Mouse (Mus musculus) erythroblast, embryonic 14.5 days (primary cell): Measurements from ENCODE around the gene Rcan3. TPM values are rescaled to one million over a fixed set of nuclear protein-coding genes. Genes with fewer than 3 reads are reported as not detected.
A peak's percentile ranks its signal among the peaks of the same experiment; 100 is the strongest.

Source experiments
- H3K27me3 ChIP-seq: 2 replicates; pipeline ENCODE4 v1.6.1; 2012; ENCODE audit warnings: inconsistent platforms; ENCODE audit not compliant: control insufficient read depth
- H3K36me3 ChIP-seq: 2 replicates; pipeline ENCODE4 v1.6.1; 2012; ENCODE audit warnings: mild to moderate bottlenecking, inconsistent platforms; ENCODE audit not compliant: control insufficient read depth
- H3K4me1 ChIP-seq: 2 replicates; pipeline ENCODE4 v1.6.1; 2012; ENCODE audit warnings: inconsistent platforms; ENCODE audit not compliant: control insufficient read depth
- H3K4me3 ChIP-seq: replicated peaks from 2 replicates; pipeline ENCODE3; 2012; ENCODE audit warnings: moderate library complexity, mild to moderate bottlenecking, inconsistent platforms
- H3K9me3 ChIP-seq: 2 replicates; pipeline ENCODE4 v1.6.1; 2012; ENCODE audit warnings: low read length, inconsistent platforms, mixed read lengths; ENCODE audit not compliant: control insufficient read depth
- GATA1 ChIP-seq: IDR thresholded peaks from 2 replicates; pipeline ENCODE4 v1.6.1; 2012; ENCODE audit warnings: low read length, inconsistent platforms, mixed read lengths
- TAL1 ChIP-seq: IDR thresholded peaks from 3 replicates; pipeline ENCODE4 v1.6.1; 2012; ENCODE audit warnings: low read length, inconsistent platforms, mixed read lengths
- polyA plus RNA-seq: library from polyadenylated mRNA; stranded (reverse); fragments of >175 nt; gene quantifications from 2 replicates; pipeline ENCODE4 v1.2.3, GENCODE M21; 2012

The Rcan3 gene
- polyA plus RNA-seq: 0.58 and 1.2 TPM in 2 replicates

DNA sequence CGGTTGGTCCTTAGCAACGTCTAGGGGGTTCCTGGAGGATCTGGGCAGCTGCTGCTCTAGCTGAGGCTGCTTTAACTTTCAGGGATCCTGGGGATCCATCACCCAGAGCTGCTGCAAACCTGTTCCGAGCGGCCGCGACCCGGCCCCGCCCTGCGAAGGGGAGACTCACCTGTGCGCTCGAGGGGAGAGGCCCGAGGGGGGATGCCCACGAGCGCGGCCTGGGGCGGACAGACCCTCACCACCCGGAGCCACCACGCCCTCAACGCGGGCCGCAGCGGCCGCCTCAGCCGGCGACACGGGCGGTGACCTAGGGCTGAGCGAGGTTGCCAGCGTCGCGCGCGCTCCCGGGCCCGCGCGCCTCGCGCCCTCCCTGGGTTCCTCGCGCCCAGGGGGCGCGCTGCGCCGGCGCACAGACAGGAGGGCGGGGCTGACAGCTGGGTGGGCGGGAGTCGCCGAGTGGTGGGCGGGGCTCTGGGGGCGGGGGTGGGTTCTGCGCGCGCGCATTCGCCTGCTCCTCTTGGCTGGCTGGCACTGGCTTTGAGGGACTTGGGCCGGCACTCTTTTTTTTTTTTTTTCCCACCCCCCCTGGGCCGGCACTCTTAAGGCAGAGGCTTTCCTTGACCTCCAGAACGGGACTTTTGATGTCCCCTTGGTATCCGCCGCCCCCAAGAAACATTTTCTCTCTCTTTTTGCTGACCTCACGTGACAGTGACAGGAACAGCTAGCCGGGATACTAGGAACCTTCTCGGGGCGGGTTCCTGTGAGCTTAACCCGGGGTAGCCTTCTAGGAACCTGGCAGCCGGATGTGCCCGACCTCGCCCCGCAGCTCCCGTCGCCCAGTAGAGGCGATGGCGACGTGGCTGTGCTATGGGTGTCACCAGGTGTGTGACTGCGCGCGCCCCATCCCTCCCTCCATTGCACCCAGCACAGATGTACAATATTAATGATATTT, at the start of gene Rcan3:
Gene Rcan3 (minus strand): TSS at position 411 of the 952 bp plus-strand sequence.
- Histone ChIP-seq H3K4me1 (peaks cover 70% of the 10 kb centered on the region), H3K36me3 (no peaks in the 10 kb centered on the region), H3K9me3 (no peaks in the 10 kb centered on the region), H3K27me3 (no peaks in the 10 kb centered on the region), H3K4me3 (peak within 1 kb of the TSS; percentile 76)
- TF ChIP-seq TAL1: no peak
- TF ChIP-seq GATA1: no peak

DNA sequence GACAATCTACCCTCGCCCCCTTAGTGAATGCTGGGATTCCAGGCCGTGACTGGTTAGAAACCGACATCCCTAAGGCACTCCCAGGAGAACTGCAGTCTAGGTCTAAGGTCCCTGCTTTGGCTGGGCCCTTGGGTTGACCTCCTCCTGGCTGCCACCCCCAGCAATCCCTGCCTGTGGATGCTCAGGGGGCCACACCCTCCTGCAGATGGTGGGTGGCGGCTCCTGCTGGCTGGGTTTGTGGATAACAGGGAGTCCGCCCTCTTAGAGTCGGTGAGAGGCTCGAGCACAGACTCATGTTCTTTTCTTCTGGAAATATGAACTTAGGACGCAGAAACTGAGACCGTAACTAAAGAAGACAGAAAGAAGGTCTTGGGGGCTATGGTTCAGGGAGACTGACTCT, 46.7 kb upstream of the Rcan3 start:
- Histone ChIP-seq H3K4me1 (peaks cover 19% of the 10 kb centered on the region), H3K9me3 (no peaks in the 10 kb centered on the region), H3K27me3 (no peaks in the 10 kb centered on the region), H3K4me3 (no peak overlapping the region), H3K36me3 (peaks cover 43% of the 10 kb centered on the region)
- TF ChIP-seq GATA1 (no peak), TAL1 (no peak)

DNA sequence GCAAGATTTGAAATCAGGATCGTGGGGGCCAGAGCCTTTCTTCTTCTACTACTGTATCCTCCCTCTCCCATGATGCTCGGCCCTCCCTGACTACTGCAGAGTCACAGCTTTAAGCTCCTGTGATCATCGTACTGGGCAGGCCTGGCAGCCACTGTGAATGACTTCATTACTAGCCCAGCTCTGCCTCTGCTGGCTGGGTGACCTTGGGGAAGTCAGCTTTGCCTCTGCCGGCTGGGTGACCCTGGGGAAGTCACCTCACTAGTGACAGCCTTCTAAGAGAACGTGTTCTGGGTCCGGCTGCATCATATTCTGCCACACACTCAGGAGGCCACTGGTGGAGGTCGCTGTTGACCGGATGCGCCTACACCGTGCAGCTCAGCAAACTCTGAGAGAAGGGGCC, 44.2 kb upstream of the Rcan3 start:
- Histone ChIP-seq H3K4me3 (no peak overlapping the region), H3K27me3 (no peaks in the 10 kb centered on the region), H3K9me3 (no peaks in the 10 kb centered on the region), H3K36me3 (peaks cover 57% of the 10 kb centered on the region), H3K4me1 (peaks cover 19% of the 10 kb centered on the region)
- no peak for TF ChIP-seq TAL1
- TF ChIP-seq GATA1: no peak

DNA sequence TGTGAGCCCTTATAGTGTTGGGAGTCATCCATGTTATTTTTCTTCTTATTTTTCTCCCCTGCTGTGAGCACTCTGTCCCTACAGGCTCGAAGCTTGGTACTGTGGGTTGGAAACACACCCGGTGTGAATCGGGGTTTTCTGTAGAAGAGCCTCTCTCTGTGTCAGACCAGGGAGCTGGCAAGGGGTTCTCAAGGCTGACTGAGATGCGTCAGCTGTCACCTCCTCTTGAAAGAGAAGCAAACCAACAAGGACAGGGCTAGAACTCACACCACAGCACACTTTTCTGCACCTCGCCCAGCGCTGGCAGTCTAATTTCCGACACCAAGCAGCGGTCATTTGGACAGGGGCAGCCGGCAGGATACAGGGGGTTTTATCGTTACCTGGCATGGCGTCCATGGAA, 29.8 kb upstream of the Rcan3 start:
- Histone ChIP-seq H3K36me3 (peaks cover 33% of the 10 kb centered on the region), H3K27me3 (no peaks in the 10 kb centered on the region), H3K4me1 (no peaks in the 10 kb centered on the region), H3K9me3 (no peaks in the 10 kb centered on the region), H3K4me3 (no peak overlapping the region)
- no peak for TF ChIP-seq GATA1
- no peak for TF ChIP-seq TAL1

DNA sequence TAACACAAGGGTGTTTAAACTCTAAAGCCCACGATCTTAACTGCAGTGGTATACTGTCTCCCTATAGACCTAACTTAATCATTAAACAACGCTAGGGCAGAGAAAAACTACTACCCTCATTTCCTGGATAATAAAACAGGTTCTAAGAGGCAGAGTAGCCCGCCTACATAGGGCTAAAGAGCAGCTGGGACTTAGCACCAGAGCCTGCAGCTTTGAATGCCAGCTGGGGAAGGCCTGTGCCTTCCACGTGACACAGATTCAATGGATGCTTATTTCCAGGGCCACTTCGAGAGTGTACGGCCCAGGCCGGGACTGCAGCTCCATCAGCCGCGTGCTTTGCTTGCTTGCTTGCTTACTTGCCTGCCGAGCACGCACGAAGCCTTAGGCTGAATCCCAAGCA, 19.9 kb upstream of the Rcan3 start:
- H3K4me3 ChIP-seq: no peak overlapping the region
- peaks cover 22% of the 10 kb centered on the region for H3K36me3 ChIP-seq
- H3K9me3 ChIP-seq: no peaks in the 10 kb centered on the region
- TF ChIP-seq TAL1: no peak
- no peak for TF ChIP-seq GATA1
- H3K27me3 ChIP-seq: no peaks in the 10 kb centered on the region
- H3K4me1 ChIP-seq: no peaks in the 10 kb centered on the region

DNA sequence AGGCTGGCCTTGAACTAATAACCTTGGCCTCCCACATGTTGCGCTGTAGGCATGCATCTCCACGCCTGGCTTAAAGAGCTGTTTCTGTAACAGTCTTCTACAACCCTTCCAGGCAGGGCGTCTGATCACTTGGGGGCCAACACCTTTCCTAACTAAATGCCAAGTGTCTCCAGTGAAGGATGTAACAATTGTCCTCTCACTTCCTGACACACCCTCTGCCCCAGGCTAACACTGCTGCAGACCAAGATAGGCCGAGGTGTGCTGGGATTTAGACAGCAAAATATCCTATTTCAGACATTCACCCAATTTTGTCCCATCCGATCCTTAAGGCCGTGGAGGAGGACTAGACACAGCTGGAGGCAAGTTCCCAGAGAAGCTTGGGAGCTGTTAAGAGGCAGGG, 19.5 kb upstream of the Rcan3 start:
- H3K9me3 ChIP-seq: no peaks in the 10 kb centered on the region
- H3K27me3 ChIP-seq: no peaks in the 10 kb centered on the region
- no peak overlapping the region for H3K4me3 ChIP-seq
- H3K4me1 ChIP-seq: no peaks in the 10 kb centered on the region
- peaks cover 22% of the 10 kb centered on the region for H3K36me3 ChIP-seq
- TF ChIP-seq GATA1: no peak
- no peak for TF ChIP-seq TAL1

DNA sequence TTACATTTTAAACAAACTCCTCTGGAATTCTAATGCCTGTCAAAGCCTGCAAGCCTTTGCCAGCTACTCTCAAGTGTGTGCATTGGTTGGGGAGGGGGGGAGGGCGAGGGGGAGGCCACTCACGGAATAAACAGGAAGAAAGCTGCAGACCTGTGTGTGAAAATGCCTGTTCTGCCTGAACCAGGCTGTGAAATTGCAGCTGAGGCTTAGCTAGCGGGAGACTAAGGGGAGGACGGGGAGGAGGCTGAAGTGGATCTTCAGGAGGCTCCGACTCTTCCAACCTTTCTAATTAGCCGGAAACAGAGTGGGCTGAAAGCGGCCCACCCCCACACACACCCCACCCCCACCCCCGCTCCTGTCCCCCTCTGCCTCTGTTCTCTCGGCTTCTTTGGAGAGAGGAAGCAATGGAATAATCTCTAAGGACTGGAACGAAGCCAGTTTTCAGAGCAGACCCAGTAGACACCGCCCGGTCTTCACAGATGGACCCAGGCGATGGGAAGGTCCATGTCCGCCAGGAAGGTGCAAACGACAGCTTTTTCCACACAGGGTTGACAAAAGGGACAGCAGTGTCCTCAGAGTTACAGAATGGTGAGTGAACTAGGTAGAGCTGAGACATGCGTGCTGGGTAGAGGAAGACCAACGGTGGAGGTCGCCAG, 17.8 kb upstream of the Rcan3 start:
- no peak overlapping the region for H3K4me3 ChIP-seq
- TF ChIP-seq TAL1 (no peak), GATA1 (no peak)
- H3K9me3 ChIP-seq: no peaks in the 10 kb centered on the region
- no peaks in the 10 kb centered on the region for H3K27me3 ChIP-seq
- peaks cover 2% of the 10 kb centered on the region for H3K4me1 ChIP-seq
- H3K36me3 ChIP-seq: peaks cover 22% of the 10 kb centered on the region

DNA sequence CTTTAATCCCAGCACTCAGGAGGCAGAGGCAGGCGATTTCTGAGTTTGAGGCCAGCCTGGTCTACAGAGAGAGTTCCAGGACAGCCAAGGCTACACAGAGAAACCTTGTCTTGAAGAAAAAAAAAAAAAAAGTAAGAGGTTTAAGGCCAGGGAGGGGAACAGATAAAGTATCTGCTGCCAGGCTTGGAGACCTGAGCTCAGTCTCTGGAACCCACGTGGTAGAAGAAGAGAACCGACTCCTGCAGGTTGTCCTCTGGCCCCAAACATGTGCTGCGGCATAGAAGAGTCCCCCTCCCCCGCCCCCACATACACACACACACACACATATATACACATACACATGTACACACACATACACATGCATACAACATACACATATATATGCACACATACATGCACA, 8.8 kb upstream of the Rcan3 start:
- Histone ChIP-seq H3K4me1 (peaks cover 72% of the 10 kb centered on the region), H3K9me3 (no peaks in the 10 kb centered on the region), H3K4me3 (no peak overlapping the region), H3K27me3 (no peaks in the 10 kb centered on the region), H3K36me3 (no peaks in the 10 kb centered on the region)
- TF ChIP-seq TAL1 (no peak), GATA1 (no peak)

DNA sequence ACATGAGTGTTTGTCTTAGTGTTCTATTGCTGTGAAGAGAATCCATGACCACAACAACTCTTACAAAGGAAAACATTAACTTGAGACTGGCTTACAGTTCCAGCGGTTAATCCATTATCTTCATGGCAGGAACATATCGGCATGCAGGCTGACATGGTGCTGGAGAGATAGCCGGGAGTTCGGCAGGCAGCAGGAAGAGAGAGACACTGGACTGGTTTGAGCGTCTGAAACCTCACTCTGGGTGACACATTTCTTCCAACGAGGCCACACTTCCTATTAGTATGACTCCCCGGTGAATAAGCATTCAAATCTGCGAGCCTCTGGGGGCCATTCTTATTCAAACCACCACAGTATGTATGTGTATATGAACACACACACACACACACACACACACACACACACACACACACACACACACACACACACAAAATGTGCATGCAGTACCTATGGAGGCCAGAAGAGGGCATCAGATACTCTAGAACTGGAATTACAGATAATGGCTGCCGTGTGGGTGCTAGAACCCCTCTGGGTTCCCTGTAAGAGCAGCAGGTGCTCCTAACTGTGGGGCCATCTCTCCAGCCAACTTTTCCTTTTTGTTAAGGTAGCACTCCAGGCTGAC, 6.4 kb upstream of the Rcan3 start:
- H3K4me1 ChIP-seq: peaks cover 81% of the 10 kb centered on the region
- TF ChIP-seq TAL1: peak; percentile 61
- TF ChIP-seq GATA1: peak; percentile 61
- H3K4me3 ChIP-seq: peak overlapping the region; percentile 61
- no peaks in the 10 kb centered on the region for H3K36me3 ChIP-seq
- H3K9me3 ChIP-seq: no peaks in the 10 kb centered on the region
- no peaks in the 10 kb centered on the region for H3K27me3 ChIP-seq
